Mouse (Mus musculus) heart, adult 2 months (tissue): ENCODE measurements at regions not wholly inside any gene's neighbourhood (a gene's known extent, or its start where the extent isn't known, plus 50 kb on each side); places are given as distances from the start of the nearest gene placed in this dataset.

ENCODE experiments used
- CTCF ChIP-seq: fragments of 200-600 bp; IDR thresholded peaks from 2 replicates; pipeline ENCODE4 v1.8.1; 2022; ENCODE audit warnings: antibody characterized with exemption, mild to moderate bottlenecking, moderate library complexity
- EP300 ChIP-seq: fragments of 200-500 bp; IDR thresholded peaks from 2 replicates; pipeline ENCODE4 v1.6.1; 2011; ENCODE audit warnings: low read depth, low read length, control low read depth; ENCODE audit not compliant: insufficient read depth
- POLR2A ChIP-seq: fragments of 200-500 bp; IDR thresholded peaks from 2 replicates; pipeline ENCODE4 v1.6.1; 2011; ENCODE audit warnings: mild to moderate bottlenecking, low read depth, low read length, control low read depth; ENCODE audit not compliant: insufficient read depth

DNA sequence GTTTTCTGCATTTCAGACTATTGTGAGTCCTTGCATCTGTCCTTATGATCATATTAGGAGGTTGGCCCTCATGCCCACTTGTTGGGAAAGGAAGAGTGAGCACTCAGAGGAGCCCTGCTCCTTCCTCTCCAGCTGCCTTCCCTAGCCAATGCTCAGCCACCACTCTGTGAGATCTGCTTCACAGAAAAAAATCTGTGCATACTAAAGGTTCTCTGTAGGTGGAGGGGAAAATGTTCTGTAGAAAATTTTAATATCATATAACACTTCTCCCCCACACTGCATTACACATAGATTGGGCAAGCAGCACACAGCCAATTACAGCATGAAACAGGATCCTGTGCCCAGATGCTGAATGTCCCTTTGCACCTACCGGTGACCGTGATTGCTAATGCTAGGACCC, 185.7 kb downstream of the Lmo4 start:
- TF ChIP-seq EP300 (no peak), CTCF (no peak), POLR2A (no peak)
